Mouse (Mus musculus): ENCODE results near the gene H2-Q10.
A peak's percentile ranks its signal among the peaks of the same experiment; 100 is the strongest.

The H2-Q10 gene

GRCm38 (mm10) chr17:35514756-35515155, 44.9 kb downstream of the H2-Q10 start:
- no peak for DNase-seq (ENCODE audit: low read depth, low spot score)

GRCm38 (mm10) chr17:35515911-35516640, 46.2 kb downstream of the H2-Q10 start:
- no peak for DNase-seq (ENCODE audit: low read depth, low spot score)

- peak; percentile 34 for DNase-seq (ENCODE audit: low read depth, low spot score)
These were observed 47.0 kb downstream of the H2-Q10 start, which contains the start of the genes Tcf19 and Cchcr1 for GRCm38 (mm10) chr17:35516652-35517500. Tcf19 (minus strand) TSS chr17:35516824. Cchcr1 (plus strand) TSS chr17:35517100.

- no peak for DNase-seq (ENCODE audit: low read depth, low spot score)
These were observed 47.6 kb downstream of the H2-Q10 start for GRCm38 (mm10) chr17:35517526-35517925.
